Mouse (Mus musculus): ENCODE measurements around the gene Edn1. TPM values are rescaled to one million over a fixed set of nuclear protein-coding genes. Genes with fewer than 3 reads are reported as not detected.

Edn1 gene
- polyA plus RNA-seq, 1 experiment from 2014 or later = 1.0 TPM

DNA sequence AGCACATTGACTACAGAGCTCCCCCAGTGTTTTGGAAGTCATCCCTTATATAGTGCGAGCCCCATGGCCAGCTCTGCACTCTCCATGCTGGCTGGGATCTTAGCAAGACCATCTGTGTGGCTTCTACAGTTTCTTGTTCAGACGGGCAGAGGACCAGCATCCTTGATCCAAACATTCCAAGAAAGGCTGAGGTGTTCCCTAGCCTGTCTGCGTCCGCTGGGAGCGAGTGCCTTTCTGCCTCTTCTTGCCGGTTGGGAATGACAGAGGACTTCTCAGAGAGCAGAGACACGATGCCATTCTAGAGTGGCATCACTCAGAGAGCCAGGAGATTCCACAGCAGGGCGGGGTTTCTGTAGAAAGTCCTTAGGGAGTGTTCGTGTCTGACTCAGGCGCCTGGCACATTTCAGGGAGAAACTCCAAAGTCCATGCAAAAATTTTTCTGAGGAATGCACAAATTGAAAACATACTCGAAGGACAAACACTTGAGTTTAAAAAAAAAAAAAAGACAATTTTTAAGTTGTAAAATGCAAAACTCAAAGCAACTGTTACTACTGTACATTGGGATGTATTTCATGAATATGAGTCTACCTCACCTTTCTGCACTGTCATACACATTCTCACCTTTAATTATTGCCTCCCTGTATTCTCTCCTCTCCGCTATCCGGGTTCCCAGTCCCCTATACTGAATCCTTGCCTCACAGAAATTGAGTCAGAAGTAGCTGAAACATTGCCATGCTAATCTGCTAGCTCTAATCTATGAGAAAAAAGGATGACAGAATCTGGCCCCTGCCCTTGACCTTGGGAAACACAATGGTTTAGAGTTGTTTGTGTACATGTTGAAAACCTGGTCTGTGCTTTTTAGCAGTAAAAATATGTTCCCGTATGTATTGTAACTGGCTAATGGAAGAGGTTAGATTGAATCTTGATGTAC, 5.9 kb downstream of the Edn1 start:
- no peak overlapping the region for H3K4me3 ChIP-seq (ENCODE audit: low read depth, low read length)
- no peaks in the 10 kb centered on the region for H3K36me3 ChIP-seq (ENCODE audit: control insufficient read depth, insufficient read depth, low read length)
- ATAC-seq (replicated peaks; ENCODE audit: low FRiP score) (no peak), DNase-seq (ENCODE audit: low spot score) (no peak)
- H3K27ac ChIP-seq (ENCODE audit: low read depth, low read length) = no peak overlapping the region
- WGBS = 78% methylated on average over 14 of the region's 14 CpGs
- H3K27me3 ChIP-seq (ENCODE audit: control insufficient read depth, insufficient read depth, low read length) = peaks cover 17% of the 10 kb centered on the region
- H3K9ac ChIP-seq (ENCODE audit: low read length) = no peak overlapping the region
- H3K9me3 ChIP-seq (ENCODE audit: control insufficient read depth, low read length) = no peaks in the 10 kb centered on the region
- H3K4me1 ChIP-seq (replicated peaks; ENCODE audit: control insufficient read depth, insufficient read depth, low read length) = peaks cover 4% of the 10 kb centered on the region; the same call in 1 of the 2 replicates
- H3K4me2 ChIP-seq (ENCODE audit: low read depth, low read length, severe bottlenecking) = no peak overlapping the region

DNA sequence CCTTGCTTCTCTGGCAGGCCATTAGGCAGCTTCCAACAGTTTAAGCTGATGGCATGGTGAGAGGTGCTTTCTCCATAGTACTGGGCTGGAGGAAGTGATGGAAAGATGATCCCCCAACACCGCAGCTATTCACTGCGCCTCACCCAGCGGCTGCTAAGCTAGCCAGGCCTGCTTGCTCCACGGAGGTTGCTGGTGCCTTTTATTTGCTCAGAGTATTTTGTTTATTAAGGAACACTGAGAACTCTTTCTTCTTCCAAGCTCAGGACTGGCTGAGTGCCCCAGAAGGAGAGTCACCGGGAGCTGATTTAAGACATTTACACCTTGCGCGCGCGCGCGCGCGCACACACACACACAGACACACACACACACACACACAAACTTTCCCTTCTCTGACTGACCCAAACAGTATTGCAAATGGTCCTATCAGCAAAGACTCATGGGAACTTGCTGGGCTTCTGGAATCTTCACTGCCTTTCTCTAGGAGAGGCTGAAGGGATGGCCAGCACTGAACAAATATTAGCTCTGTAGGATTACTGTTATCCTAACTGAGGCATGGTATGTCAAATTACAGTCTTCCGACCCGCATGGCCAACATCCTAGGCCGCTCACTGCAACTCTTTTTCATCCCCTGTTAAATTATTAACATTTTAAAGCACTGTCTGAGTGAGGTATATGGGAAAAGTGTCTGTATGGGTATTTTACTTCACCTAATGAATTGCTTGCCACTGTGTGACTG, 7.3 kb downstream of the Edn1 start:
- Histone ChIP-seq H3K27me3 (ENCODE audit: control insufficient read depth, insufficient read depth, low read length) (peaks cover 4% of the 10 kb centered on the region; the same call in 1 of the 2 replicates), H3K9ac (ENCODE audit: low read length) (no peak overlapping the region), H3K4me1 (replicated peaks; ENCODE audit: control insufficient read depth, insufficient read depth, low read length) (no peaks in the 10 kb centered on the region), H3K9me3 (ENCODE audit: control insufficient read depth, low read length) (no peaks in the 10 kb centered on the region), H3K36me3 (ENCODE audit: control insufficient read depth, insufficient read depth, low read length) (no peaks in the 10 kb centered on the region), H3K4me2 (ENCODE audit: low read depth, low read length, severe bottlenecking) (no peak overlapping the region), H3K4me3 (ENCODE audit: low read depth, low read length) (no peak overlapping the region), H3K27ac (ENCODE audit: low read depth, low read length) (no peak overlapping the region)
- ATAC-seq (replicated peaks; ENCODE audit: low FRiP score) (no peak), DNase-seq (ENCODE audit: low spot score) (no peak)
- 64% methylated on average over 16 of the region's 16 CpGs for WGBS

DNA sequence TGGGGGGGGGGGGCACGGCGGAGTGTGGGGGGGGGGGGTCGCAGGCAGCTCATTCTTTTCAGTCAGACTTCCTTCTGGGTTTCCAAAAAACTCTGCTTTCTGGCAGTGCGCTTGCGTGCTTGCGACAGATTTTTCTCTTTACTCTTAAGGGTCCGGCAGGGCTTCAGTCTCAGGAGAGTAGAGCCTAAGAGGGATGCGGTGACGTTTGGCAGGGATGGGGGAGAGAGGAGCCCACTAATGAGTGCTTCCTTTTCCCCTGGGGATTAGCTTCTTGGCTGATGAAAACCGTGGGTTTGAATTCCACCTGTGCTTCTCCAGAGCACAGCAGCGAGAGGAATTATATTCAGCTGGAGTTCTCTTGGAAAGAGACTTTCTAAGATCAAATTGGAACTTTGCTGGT, 8.5 kb downstream of the Edn1 start:
- no peaks in the 10 kb centered on the region for H3K36me3 ChIP-seq (ENCODE audit: control insufficient read depth, insufficient read depth, low read length)
- H3K4me3 ChIP-seq (ENCODE audit: low read depth, low read length) = no peak overlapping the region
- H3K4me2 ChIP-seq (ENCODE audit: low read depth, low read length, severe bottlenecking) = no peak overlapping the region
- ATAC-seq (replicated peaks; ENCODE audit: low FRiP score) = no peak
- H3K27me3 ChIP-seq (ENCODE audit: control insufficient read depth, insufficient read depth, low read length) = no peaks in the 10 kb centered on the region
- DNase-seq (ENCODE audit: low spot score) = no peak
- no peaks in the 10 kb centered on the region for H3K9me3 ChIP-seq (ENCODE audit: control insufficient read depth, low read length)
- WGBS = 26% methylated on average over 11 of the region's 11 CpGs
- H3K4me1 ChIP-seq (replicated peaks; ENCODE audit: control insufficient read depth, insufficient read depth, low read length) = no peaks in the 10 kb centered on the region
- H3K27ac ChIP-seq (ENCODE audit: low read depth, low read length) = no peak overlapping the region
- no peak overlapping the region for H3K9ac ChIP-seq (ENCODE audit: low read length)

DNA sequence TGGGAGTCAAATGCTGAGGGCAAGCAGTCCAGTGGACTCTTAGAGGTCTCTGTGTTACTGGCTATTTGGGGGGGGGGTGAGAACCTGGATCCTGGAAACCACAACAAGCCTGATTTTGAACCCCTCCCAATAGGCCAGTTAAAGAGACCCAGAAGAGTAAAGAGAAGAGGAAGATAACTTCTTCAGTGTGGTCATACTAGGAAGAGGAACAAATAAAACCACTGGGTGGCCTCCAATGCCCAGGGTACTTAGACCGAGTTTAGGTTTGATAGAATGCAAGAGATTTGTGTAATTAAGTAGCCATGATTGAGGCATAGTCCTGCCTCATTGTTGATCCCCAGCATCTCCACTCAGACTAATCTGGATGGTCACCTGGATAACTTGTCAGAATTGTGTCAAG, 14.4 kb downstream of the Edn1 start:
- DNase-seq (ENCODE audit: low spot score) = no peak
- Histone ChIP-seq H3K4me2 (ENCODE audit: low read depth, low read length, severe bottlenecking) (no peak overlapping the region), H3K9ac (ENCODE audit: low read length) (no peak overlapping the region), H3K4me3 (ENCODE audit: low read depth, low read length) (no peak overlapping the region), H3K27me3 (ENCODE audit: control insufficient read depth, insufficient read depth, low read length) (no peaks in the 10 kb centered on the region), H3K36me3 (ENCODE audit: control insufficient read depth, insufficient read depth, low read length) (no peaks in the 10 kb centered on the region), H3K27ac (ENCODE audit: low read depth, low read length) (no peak overlapping the region), H3K9me3 (ENCODE audit: control insufficient read depth, low read length) (no peaks in the 10 kb centered on the region), H3K4me1 (replicated peaks; ENCODE audit: control insufficient read depth, insufficient read depth, low read length) (no peaks in the 10 kb centered on the region)
- ATAC-seq (replicated peaks; ENCODE audit: low FRiP score) = no peak
- WGBS = 71% methylated on average over 1 of the region's 1 CpGs

DNA sequence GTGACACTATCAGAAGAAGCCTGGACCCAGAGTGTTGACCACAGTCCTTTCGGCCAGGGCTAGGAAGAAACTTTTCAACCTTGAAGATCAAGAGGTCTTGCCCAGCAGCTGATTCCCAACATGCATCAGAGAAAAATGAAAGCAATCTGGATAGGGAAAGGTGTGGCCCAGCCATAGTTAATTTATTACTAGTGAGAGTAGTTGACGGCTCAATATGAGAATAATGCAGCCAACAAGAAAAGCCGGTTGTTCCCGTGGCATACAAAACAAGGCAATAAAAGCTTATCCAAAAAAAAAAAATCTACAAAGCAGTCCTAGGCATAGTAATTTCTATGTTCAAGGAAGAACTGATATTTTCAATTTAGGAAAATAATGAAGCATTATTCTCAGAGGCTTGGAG, 16.5 kb downstream of the Edn1 start:
- Histone ChIP-seq H3K36me3 (ENCODE audit: control insufficient read depth, insufficient read depth, low read length) (no peaks in the 10 kb centered on the region), H3K4me2 (ENCODE audit: low read depth, low read length, severe bottlenecking) (no peak overlapping the region), H3K27ac (ENCODE audit: low read depth, low read length) (no peak overlapping the region), H3K9me3 (ENCODE audit: control insufficient read depth, low read length) (no peaks in the 10 kb centered on the region), H3K4me1 (replicated peaks; ENCODE audit: control insufficient read depth, insufficient read depth, low read length) (no peaks in the 10 kb centered on the region), H3K9ac (ENCODE audit: low read length) (no peak overlapping the region), H3K4me3 (ENCODE audit: low read depth, low read length) (no peak overlapping the region), H3K27me3 (ENCODE audit: control insufficient read depth, insufficient read depth, low read length) (no peaks in the 10 kb centered on the region)
- ATAC-seq (replicated peaks; ENCODE audit: low FRiP score) (no peak), DNase-seq (ENCODE audit: low spot score) (no peak)
- WGBS = 83% methylated on average over 4 of the region's 4 CpGs

DNA sequence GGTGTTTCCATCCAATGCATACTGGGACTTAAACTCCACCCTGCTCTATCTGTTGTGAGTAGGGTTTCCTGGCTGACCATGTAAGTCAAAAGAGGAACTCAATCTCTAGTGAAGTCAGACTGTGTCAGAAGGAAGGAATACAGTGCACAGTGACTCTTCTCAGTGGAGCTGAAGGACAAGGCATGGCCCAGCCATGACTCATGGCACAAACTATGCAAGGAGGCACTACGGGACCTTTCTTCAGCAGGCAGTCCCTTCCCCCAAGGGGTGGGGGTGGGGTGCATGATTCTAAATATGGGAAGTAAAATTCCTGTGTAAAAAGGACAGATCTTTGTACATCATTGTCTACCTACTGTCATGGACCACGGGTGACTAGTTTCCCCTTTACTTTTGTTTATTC, 27.3 kb downstream of the Edn1 start:
- WGBS = 77% methylated on average over 2 of the region's 2 CpGs
- H3K4me1 ChIP-seq (replicated peaks; ENCODE audit: control insufficient read depth, insufficient read depth, low read length) = no peaks in the 10 kb centered on the region

DNA sequence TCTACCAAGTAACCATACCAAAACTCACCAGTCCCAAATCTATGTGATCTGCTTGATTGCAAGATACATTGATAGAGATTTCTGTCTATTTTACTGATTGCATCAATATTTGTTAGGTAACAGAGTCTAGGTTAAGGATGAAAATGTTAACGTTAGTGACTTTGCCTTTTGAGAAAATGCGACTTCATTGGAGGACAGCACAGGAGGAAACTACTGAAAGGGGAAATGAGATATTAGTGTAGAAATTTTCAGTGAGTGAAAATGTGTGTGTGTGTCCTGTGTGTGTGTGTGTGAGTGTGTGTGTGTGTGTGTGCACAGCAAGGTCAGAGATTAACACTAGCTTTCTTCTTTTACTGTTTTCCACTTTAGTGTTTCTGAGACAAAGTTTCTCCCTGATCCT, 29.8 kb downstream of the Edn1 start:
- H3K4me2 ChIP-seq (ENCODE audit: low read depth, low read length, severe bottlenecking) = no peak overlapping the region
- no peak for DNase-seq (ENCODE audit: low spot score)
- ATAC-seq (replicated peaks; ENCODE audit: low FRiP score) = no peak
- no peaks in the 10 kb centered on the region for H3K27me3 ChIP-seq (ENCODE audit: control insufficient read depth, insufficient read depth, low read length)
- 95% methylated on average over 2 of the region's 2 CpGs for WGBS
- no peak overlapping the region for H3K4me3 ChIP-seq (ENCODE audit: low read depth, low read length)
- no peak overlapping the region for H3K27ac ChIP-seq (ENCODE audit: low read depth, low read length)
- H3K9ac ChIP-seq (ENCODE audit: low read length) = no peak overlapping the region
- no peaks in the 10 kb centered on the region; the same call in 1 of the 2 replicates for H3K9me3 ChIP-seq (ENCODE audit: control insufficient read depth, low read length)
- no peaks in the 10 kb centered on the region for H3K4me1 ChIP-seq (replicated peaks; ENCODE audit: control insufficient read depth, insufficient read depth, low read length)
- no peaks in the 10 kb centered on the region for H3K36me3 ChIP-seq (ENCODE audit: control insufficient read depth, insufficient read depth, low read length)

More for the DNA sequence above, 27.3 kb downstream of the Edn1 start:
- Histone ChIP-seq H3K36me3 (ENCODE audit: control insufficient read depth, insufficient read depth, low read length) (no peaks in the 10 kb centered on the region), H3K9me3 (ENCODE audit: control insufficient read depth, low read length) (no peaks in the 10 kb centered on the region; the same call in 1 of the 2 replicates), H3K4me3 (ENCODE audit: low read depth, low read length) (no peak overlapping the region), H3K4me2 (ENCODE audit: low read depth, low read length, severe bottlenecking) (no peak overlapping the region), H3K27ac (ENCODE audit: low read depth, low read length) (no peak overlapping the region), H3K9ac (ENCODE audit: low read length) (no peak overlapping the region), H3K27me3 (ENCODE audit: control insufficient read depth, insufficient read depth, low read length) (no peaks in the 10 kb centered on the region)
- ATAC-seq (replicated peaks; ENCODE audit: low FRiP score) (no peak), DNase-seq (ENCODE audit: low spot score) (no peak)

DNA sequence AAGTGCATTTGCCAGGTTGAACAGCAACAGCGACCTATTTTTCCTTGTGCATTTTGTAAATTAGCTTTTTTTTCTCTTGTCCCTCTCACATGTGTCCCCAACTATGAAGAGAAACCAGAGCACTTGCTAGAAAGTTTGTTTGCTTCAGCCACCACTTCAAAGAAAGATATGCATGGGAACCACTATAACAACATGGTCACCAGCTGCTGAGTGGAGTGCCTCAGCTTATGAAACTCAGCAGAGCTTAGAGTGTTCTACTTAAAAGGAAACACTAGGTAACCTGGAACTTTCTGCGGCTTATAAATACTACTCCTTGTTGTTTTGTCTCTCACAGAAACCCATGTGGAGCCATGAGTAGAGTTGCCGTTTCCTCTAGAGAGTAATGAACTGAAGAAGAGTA, 33.7 kb downstream of the Edn1 start:
- no peaks in the 10 kb centered on the region for H3K36me3 ChIP-seq (ENCODE audit: control insufficient read depth, insufficient read depth, low read length)
- DNase-seq (ENCODE audit: low spot score) (no peak), ATAC-seq (replicated peaks; ENCODE audit: low FRiP score) (no peak)
- no peak overlapping the region for H3K27ac ChIP-seq (ENCODE audit: low read depth, low read length)
- H3K4me3 ChIP-seq (ENCODE audit: low read depth, low read length) = no peak overlapping the region
- H3K4me1 ChIP-seq (replicated peaks; ENCODE audit: control insufficient read depth, insufficient read depth, low read length) = no peaks in the 10 kb centered on the region
- H3K4me2 ChIP-seq (ENCODE audit: low read depth, low read length, severe bottlenecking) = no peak overlapping the region
- H3K9ac ChIP-seq (ENCODE audit: low read length) = no peak overlapping the region
- WGBS = 85% methylated on average over 3 of the region's 3 CpGs
- no peaks in the 10 kb centered on the region for H3K9me3 ChIP-seq (ENCODE audit: control insufficient read depth, low read length)
- H3K27me3 ChIP-seq (ENCODE audit: control insufficient read depth, insufficient read depth, low read length) = no peaks in the 10 kb centered on the region

Data from forebrain, embryonic 11.5 days (tissue).